Mouse (Mus musculus): ENCODE measurements around the gene Fzd5. TPM values are rescaled to one million over a fixed set of nuclear protein-coding genes. Genes with fewer than 3 reads are reported as not detected.

The Fzd5 gene
- polyA plus RNA-seq, 1 experiment: 133 TPM

DNA sequence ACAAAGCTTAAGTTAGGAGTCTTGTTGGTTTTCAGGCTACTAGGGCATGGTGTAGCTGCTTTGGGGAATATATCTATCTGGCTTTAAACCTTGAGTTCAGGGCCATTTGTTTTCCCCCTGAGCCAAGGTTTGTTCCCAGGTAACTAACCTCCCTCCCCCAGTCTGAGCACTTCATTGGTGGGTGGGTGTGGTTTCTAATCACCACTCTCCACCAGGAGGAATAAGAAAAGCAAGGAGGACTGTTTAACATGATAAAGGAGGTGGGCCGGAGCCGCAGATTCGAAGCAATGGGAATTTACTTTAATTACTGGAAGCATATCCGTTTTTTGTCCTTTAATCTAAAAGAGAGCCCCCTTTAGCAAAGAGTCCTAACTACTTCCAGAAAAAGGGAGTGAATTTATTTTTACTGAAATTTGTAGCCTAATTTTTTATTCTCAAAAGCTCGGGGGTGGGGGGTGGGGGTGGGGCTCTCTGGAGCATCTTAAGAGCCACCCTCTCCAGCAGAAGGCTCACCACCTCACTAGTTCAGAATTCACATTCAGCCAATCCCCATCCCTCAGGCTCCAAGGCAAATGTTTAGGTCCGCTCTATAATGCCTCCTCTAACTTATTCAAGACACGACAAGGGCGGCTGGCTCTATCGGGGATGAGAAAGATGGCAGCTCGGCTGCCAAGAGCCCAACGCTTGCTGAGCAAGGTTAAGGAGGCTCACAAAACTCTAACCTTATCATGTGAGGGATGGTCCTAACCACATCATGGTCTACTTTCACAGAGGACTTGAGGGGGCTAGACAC, 3.9 kb downstream of the Fzd5 start:
- WGBS: 29% methylated on average over 11 of the region's 11 CpGs
- Histone ChIP-seq H3K4me3 (ENCODE audit: low read depth, low read length) (peak overlapping the region; percentile 53), H3K36me3 (ENCODE audit: control insufficient read depth, insufficient read depth, low read length) (peaks cover 64% of the 10 kb centered on the region)

DNA sequence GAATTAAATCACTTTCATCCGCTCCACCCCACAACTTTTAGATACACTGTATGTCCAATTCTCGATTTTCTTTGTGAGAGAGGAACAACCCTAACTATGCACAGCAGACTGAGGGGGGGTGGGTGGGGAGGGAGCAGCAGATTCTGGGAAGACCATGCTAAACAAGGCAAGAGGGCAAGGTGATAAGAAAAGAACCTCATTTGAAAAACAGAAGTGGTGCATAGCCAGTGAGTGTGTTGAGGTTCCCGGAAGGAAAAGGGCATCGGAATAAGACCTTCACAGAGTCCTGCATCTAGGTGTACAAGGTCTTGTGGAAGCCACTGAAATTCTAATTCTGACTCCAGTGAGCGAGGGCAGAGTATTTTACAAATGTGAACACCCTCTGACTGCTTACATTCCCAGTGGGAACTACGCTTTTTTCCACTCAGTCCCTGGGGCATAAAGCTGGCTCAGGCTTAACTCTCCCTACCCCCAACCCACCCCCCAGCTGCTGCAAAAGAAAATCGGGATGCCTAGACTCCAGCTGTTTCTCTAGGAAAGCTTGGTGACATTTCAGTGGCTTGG, 4.8 kb downstream of the Fzd5 start:
- no peak overlapping the region for H3K27ac ChIP-seq (ENCODE audit: insufficient read depth, low read depth, low read length)
- peaks cover 9% of the 10 kb centered on the region for H3K4me1 ChIP-seq (ENCODE audit: control insufficient read depth, insufficient read depth, insufficient read length, low read length)
- TF ChIP-seq POLR2A (IDR thresholded peaks at IDR 0.05; ENCODE audit: low read depth, low read length): no peak
- peak overlapping the region; percentile 42 for H3K4me3 ChIP-seq (ENCODE audit: low read depth, low read length)
- H3K27me3 ChIP-seq (ENCODE audit: control insufficient read depth, insufficient read depth, low read length): no peaks in the 10 kb centered on the region
- peaks cover 73% of the 10 kb centered on the region for H3K36me3 ChIP-seq (ENCODE audit: control insufficient read depth, insufficient read depth, low read length)
- 39% methylated on average over 7 of the region's 7 CpGs for WGBS

More for the DNA sequence above, 3.9 kb downstream of the Fzd5 start:
- TF ChIP-seq CTCF (IDR thresholded peaks at IDR 0.05; ENCODE audit: extremely low read depth, insufficient read length, insufficient replicate concordance, low read depth, low read length) (no peak), POLR2A (IDR thresholded peaks at IDR 0.05; ENCODE audit: low read depth, low read length) (no peak)
- Histone ChIP-seq H3K4me1 (ENCODE audit: control insufficient read depth, insufficient read depth, insufficient read length, low read length) (peaks cover 11% of the 10 kb centered on the region), H3K27me3 (ENCODE audit: control insufficient read depth, insufficient read depth, low read length) (no peaks in the 10 kb centered on the region), H3K27ac (ENCODE audit: insufficient read depth, low read depth, low read length) (no peak overlapping the region)

DNA sequence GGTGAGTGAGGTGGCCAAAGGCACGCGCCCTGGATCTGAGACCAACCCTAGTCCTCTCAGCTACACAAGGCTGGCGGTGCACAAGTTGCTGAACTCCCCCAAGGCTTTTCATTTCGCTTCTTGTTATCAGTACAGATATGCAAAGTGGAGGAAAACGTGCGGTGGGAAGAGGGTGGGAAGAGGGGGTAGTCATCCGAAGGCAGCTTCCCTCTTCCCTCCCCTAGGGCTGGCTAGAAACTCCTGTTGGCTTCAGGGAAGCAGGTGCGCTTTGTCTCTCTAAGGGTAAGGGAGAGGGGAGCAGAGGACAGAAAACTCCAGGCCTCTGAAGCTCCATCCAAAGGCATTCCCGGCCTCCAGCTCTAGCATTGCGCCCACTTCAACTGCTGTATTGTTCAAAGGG, 5.4 kb downstream of the Fzd5 start:
- 0 out of 2 replicates have a peak, but pooled peaks have one; percentile 12 for TF ChIP-seq POLR2A (IDR thresholded peaks at IDR 0.05; ENCODE audit: low read depth, low read length)
- no peak for TF ChIP-seq CTCF (IDR thresholded peaks at IDR 0.05; ENCODE audit: extremely low read depth, insufficient read length, insufficient replicate concordance, low read depth, low read length)
- 36% methylated on average over 10 of the region's 10 CpGs for whole genome bisulfite sequencing
- H3K36me3 ChIP-seq (ENCODE audit: control insufficient read depth, insufficient read depth, low read length): peaks cover 78% of the 10 kb centered on the region
- no peaks in the 10 kb centered on the region for H3K27me3 ChIP-seq (ENCODE audit: control insufficient read depth, insufficient read depth, low read length)
- peak overlapping the region; percentile 53 for H3K4me3 ChIP-seq (ENCODE audit: low read depth, low read length)
- H3K27ac ChIP-seq (ENCODE audit: insufficient read depth, low read depth, low read length): no peak overlapping the region
- peaks cover 9% of the 10 kb centered on the region for H3K4me1 ChIP-seq (ENCODE audit: control insufficient read depth, insufficient read depth, insufficient read length, low read length)

DNA sequence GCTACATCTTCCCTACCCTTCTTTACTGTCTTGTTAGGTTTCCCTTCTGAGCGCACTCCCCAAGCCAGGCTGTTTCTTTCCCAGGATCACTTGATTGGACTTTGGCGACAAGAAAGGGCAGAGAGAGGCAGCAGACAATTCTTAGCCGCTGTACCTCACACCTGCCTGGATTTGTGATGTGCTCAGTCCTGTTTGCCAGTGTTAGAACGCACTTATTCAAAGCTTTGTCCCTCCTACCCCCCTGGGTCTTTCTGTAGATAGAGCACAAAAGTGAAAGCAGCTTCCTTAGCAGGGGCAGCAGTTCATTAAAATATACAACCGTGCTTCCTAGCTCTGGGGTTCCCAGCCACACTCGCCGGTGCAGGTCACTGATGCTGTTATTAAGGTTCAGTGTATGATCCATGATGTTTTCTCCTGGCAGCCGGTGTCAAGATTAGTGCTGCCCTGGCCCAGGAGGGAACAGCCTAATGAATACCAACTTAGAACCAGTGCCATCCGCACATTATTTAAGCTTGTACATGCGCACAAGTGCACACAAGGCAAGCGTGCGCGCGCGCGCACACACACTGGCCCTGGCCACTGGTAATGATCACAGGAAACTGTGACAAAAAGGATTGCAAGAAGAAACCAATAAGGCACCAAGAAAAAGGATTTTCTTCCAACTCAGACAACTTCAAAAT, 6.1 kb downstream of the Fzd5 start:
- H3K4me1 ChIP-seq (ENCODE audit: control insufficient read depth, insufficient read depth, insufficient read length, low read length): peaks cover 9% of the 10 kb centered on the region
- H3K36me3 ChIP-seq (ENCODE audit: control insufficient read depth, insufficient read depth, low read length): peaks cover 84% of the 10 kb centered on the region
- H3K27me3 ChIP-seq (ENCODE audit: control insufficient read depth, insufficient read depth, low read length): no peaks in the 10 kb centered on the region
- no peak overlapping the region for H3K27ac ChIP-seq (ENCODE audit: insufficient read depth, low read depth, low read length)
- peak overlapping the region; percentile 47 for H3K4me3 ChIP-seq (ENCODE audit: low read depth, low read length)
- WGBS: 51% methylated on average over 16 of the region's 16 CpGs
- no peak for TF ChIP-seq CTCF (IDR thresholded peaks at IDR 0.05; ENCODE audit: extremely low read depth, insufficient read length, insufficient replicate concordance, low read depth, low read length)
- no peak for TF ChIP-seq POLR2A (IDR thresholded peaks at IDR 0.05; ENCODE audit: low read depth, low read length)

DNA sequence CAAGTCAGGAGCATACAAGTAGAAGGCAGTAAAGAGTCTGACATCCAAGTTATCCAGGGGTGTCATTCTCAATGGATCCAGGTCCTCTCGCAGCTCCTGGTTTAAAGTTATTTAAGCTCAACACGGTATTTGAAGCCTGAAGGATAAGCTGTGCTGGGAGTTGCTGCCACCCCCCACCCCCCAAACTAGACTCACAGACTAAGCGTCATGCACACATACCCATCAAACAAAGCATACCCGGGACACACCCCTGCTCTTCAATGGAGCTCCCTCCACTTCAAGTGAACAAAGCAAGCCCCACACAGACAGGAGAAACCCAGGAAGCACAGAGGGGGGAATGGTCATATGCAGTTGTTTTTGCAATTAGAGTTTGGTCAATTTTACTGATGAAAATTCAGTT, 7.5 kb downstream of the Fzd5 start:
- H3K4me3 ChIP-seq (ENCODE audit: low read depth, low read length): no peak overlapping the region
- H3K27me3 ChIP-seq (ENCODE audit: control insufficient read depth, insufficient read depth, low read length): no peaks in the 10 kb centered on the region
- WGBS: 69% methylated on average over 4 of the region's 4 CpGs
- TF ChIP-seq POLR2A (IDR thresholded peaks at IDR 0.05; ENCODE audit: low read depth, low read length): no peak
- peaks cover 83% of the 10 kb centered on the region for H3K36me3 ChIP-seq (ENCODE audit: control insufficient read depth, insufficient read depth, low read length)
- no peak overlapping the region for H3K27ac ChIP-seq (ENCODE audit: insufficient read depth, low read depth, low read length)
- 0 out of 2 replicates have a peak, but pooled peaks cover 2% of the 10 kb centered on the region for H3K4me1 ChIP-seq (ENCODE audit: control insufficient read depth, insufficient read depth, insufficient read length, low read length)

DNA sequence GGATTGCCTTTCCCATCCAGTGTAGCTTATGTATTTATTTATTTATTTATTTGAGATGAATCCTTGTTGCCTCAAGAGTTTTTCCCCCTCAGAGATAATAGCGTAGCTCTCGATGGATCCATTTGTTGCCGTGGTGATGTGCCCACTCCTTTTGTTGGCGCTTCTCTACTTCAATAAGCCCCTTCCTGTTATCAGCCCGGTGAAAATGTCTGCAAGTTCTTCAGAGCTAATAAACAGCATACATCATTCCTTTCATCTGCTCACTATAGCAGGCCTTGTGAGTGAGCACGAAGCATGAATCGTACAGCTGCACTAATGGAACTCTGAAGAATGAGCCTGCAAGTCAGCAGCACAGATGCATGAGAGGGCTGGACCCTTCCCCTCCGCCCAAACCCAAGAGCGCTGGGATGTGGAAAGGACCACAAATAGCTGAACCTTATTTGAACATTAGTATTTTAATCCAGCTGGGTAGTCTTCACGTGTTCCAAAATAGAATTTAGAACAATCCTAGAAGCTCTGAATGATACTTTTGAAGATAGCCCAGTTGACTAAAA, 16.4 kb downstream of the Fzd5 start:
- TF ChIP-seq POLR2A (IDR thresholded peaks at IDR 0.05; ENCODE audit: low read depth, low read length) (no peak), CTCF (IDR thresholded peaks at IDR 0.05; ENCODE audit: extremely low read depth, insufficient read length, insufficient replicate concordance, low read depth, low read length) (no peak)
- H3K4me3 ChIP-seq (ENCODE audit: low read depth, low read length): no peak overlapping the region
- WGBS: 80% methylated on average over 10 of the region's 10 CpGs
- H3K36me3 ChIP-seq (ENCODE audit: control insufficient read depth, insufficient read depth, low read length): peaks cover 40% of the 10 kb centered on the region
- H3K27ac ChIP-seq (ENCODE audit: insufficient read depth, low read depth, low read length): no peak overlapping the region
- H3K27me3 ChIP-seq (ENCODE audit: control insufficient read depth, insufficient read depth, low read length): no peaks in the 10 kb centered on the region
- H3K4me1 ChIP-seq (ENCODE audit: control insufficient read depth, insufficient read depth, insufficient read length, low read length): no peaks in the 10 kb centered on the region

DNA sequence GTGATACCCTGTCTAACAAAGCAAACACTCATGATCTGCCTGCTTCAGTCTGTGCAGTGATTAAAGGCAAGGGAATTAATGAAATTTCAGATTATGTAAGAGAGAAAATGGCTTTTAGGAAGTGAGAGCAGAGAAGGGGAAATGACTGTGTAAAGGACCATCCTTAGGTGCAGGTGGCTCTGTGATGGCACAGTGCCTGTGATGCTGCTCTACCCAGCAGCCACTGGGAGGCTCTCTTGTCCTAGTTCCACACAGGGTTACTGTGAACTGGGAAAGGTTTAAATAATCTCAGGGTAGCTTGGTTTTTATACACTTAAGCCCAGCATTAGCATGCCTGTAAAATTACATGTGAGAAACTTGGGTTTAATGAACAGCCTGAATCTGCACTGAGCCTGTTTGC, 20.0 kb downstream of the Fzd5 start:
- no peak overlapping the region for H3K4me3 ChIP-seq (ENCODE audit: low read depth, low read length)
- no peak for TF ChIP-seq POLR2A (IDR thresholded peaks at IDR 0.05; ENCODE audit: low read depth, low read length)
- TF ChIP-seq CTCF (IDR thresholded peaks at IDR 0.05; ENCODE audit: extremely low read depth, insufficient read length, insufficient replicate concordance, low read depth, low read length): peak; percentile 70; the same call in 1 of the 2 replicates
- H3K27ac ChIP-seq (ENCODE audit: insufficient read depth, low read depth, low read length): no peak overlapping the region
- H3K4me1 ChIP-seq (ENCODE audit: control insufficient read depth, insufficient read depth, insufficient read length, low read length): peaks cover 4% of the 10 kb centered on the region; the same call in 1 of the 2 replicates
- H3K36me3 ChIP-seq (ENCODE audit: control insufficient read depth, insufficient read depth, low read length): peaks cover 39% of the 10 kb centered on the region
- H3K27me3 ChIP-seq (ENCODE audit: control insufficient read depth, insufficient read depth, low read length): no peaks in the 10 kb centered on the region

Data from small intestine, adult 2 months (tissue).